Mouse (Mus musculus) cortical plate, adult 2 months (tissue): ENCODE data around the gene Prkar2b. TPM values are rescaled to one million over a fixed set of nuclear protein-coding genes. Genes with fewer than 3 reads are reported as not detected.

ENCODE experiments used
- H3K27ac ChIP-seq: fragments of 200-500 bp; 2 replicates; pipeline ENCODE4 v1.5.1; 2012; ENCODE audit warnings: low read length, control low read depth, inconsistent platforms; ENCODE audit not compliant: insufficient read depth
- H3K4me1 ChIP-seq: fragments of 200-500 bp; 2 replicates; pipeline ENCODE4 v1.6.1; 2011; ENCODE audit warnings: low read length; ENCODE audit not compliant: control insufficient read depth, insufficient read depth
- H3K4me3 ChIP-seq: fragments of 200-500 bp; 2 replicates; pipeline ENCODE4 v1.5.1; 2011; ENCODE audit warnings: mild to moderate bottlenecking, low read length, control low read depth; ENCODE audit not compliant: insufficient read depth
- CTCF ChIP-seq: fragments of 200-500 bp; IDR thresholded peaks from 2 replicates; pipeline ENCODE4 v1.5.1; 2011; ENCODE audit warnings: mild to moderate bottlenecking, control low read depth, low read length; ENCODE audit not compliant: insufficient read depth; ENCODE audit errors: extremely low read depth
- POLR2A ChIP-seq: fragments of 200-500 bp; IDR thresholded peaks from 2 replicates; pipeline ENCODE4 v1.6.1; 2011; ENCODE audit warnings: mild to moderate bottlenecking, low read length, control low read depth; ENCODE audit not compliant: insufficient read depth; ENCODE audit errors: extremely low read depth
- polyA plus RNA-seq: library from polyadenylated mRNA; depleted of rRNA; stranded (reverse); fragments of >200 nt; gene quantifications from 2 replicates; pipeline ENCODE4 v1.2.3, GENCODE M21; 2012

Prkar2b gene
- polyA plus RNA-seq, 1 experiment = 35.1 TPM

- Histone ChIP-seq H3K27ac (no peak overlapping the region), H3K4me3 (no peak overlapping the region), H3K4me1 (no peaks in the 10 kb centered on the region)
- no peak for TF ChIP-seq CTCF
- no peak for TF ChIP-seq POLR2A
Observed at GRCm38 (mm10) chr12:31955843-31956242, 105.3 kb downstream of the Prkar2b start.

GRCm38 (mm10) chr12:31950659-31951031 lies 110.5 kb downstream of the Prkar2b start:
- peak overlapping the region; percentile 36 for H3K27ac ChIP-seq
- H3K4me1 ChIP-seq = no peaks in the 10 kb centered on the region
- TF ChIP-seq CTCF = no peak
- peak; percentile 50; the same call in 1 of the 2 replicates for TF ChIP-seq POLR2A
- peak overlapping the region; percentile 38 for H3K4me3 ChIP-seq

- H3K27ac ChIP-seq = peak within 1 kb of the TSS; percentile 36
- no peaks in the 10 kb centered on the region for H3K4me1 ChIP-seq
- TF ChIP-seq POLR2A (peak; percentile 70), CTCF (no peak)
- peak within 1 kb of the TSS; percentile 38 for H3K4me3 ChIP-seq
Observed at GRCm38 (mm10) chr12:31949759-31950658, 111.1 kb downstream of the Prkar2b start, which contains the start of gene Hbp1. Gene Hbp1, minus strand, starts transcription at chr12:31950535.

GRCm38 (mm10) chr12:31949193-31949741 lies 111.8 kb downstream of the Prkar2b start:
- TF ChIP-seq POLR2A = 0 out of 2 replicates have a peak, but pooled peaks have one; percentile 34
- no peak for TF ChIP-seq CTCF
- H3K4me3 ChIP-seq = peak overlapping the region; percentile 35
- H3K4me1 ChIP-seq = no peaks in the 10 kb centered on the region
- peak overlapping the region; percentile 7; the same call in 1 of the 2 replicates for H3K27ac ChIP-seq

- Histone ChIP-seq H3K4me3 (peak overlapping the region; percentile 35; the same call in 1 of the 2 replicates), H3K4me1 (no peaks in the 10 kb centered on the region; the same call in 1 of the 2 replicates), H3K27ac (no peak overlapping the region)
- TF ChIP-seq CTCF (no peak), POLR2A (no peak)
Observed at GRCm38 (mm10) chr12:31948101-31949000, 112.7 kb downstream of the Prkar2b start.

GRCm38 (mm10) chr12:31947476-31947875 lies 113.6 kb downstream of the Prkar2b start:
- Histone ChIP-seq H3K27ac (no peak overlapping the region), H3K4me3 (no peak overlapping the region), H3K4me1 (no peaks in the 10 kb centered on the region; the same call in 1 of the 2 replicates)
- TF ChIP-seq CTCF (peak; percentile 22; the same call in 1 of the 2 replicates), POLR2A (no peak)

GRCm38 (mm10) chr12:31944405-31944804 lies 116.7 kb downstream of the Prkar2b start:
- H3K4me3 ChIP-seq = no peak overlapping the region
- no peak overlapping the region for H3K27ac ChIP-seq
- no peaks in the 10 kb centered on the region; the same call in 1 of the 2 replicates for H3K4me1 ChIP-seq
- TF ChIP-seq POLR2A (no peak), CTCF (no peak)

GRCm38 (mm10) chr12:31943020-31943654 lies 118.0 kb downstream of the Prkar2b start:
- Histone ChIP-seq H3K27ac (no peak overlapping the region), H3K4me3 (no peak overlapping the region)
- TF ChIP-seq POLR2A (no peak), CTCF (no peak)

GRCm38 (mm10) chr12:31939026-31939425 lies 122.1 kb downstream of the Prkar2b start:
- H3K27ac ChIP-seq = no peak overlapping the region
- H3K4me3 ChIP-seq = no peak overlapping the region
- TF ChIP-seq CTCF (no peak), POLR2A (no peak)
- no peaks in the 10 kb centered on the region; the same call in 1 of the 2 replicates for H3K4me1 ChIP-seq

More at GRCm38 (mm10) chr12:31943020-31943654, 118.0 kb downstream of the Prkar2b start:
- H3K4me1 ChIP-seq = no peaks in the 10 kb centered on the region; the same call in 1 of the 2 replicates
